Mouse (Mus musculus): Measurements from ENCODE around the gene Zfp607a.

DNA sequence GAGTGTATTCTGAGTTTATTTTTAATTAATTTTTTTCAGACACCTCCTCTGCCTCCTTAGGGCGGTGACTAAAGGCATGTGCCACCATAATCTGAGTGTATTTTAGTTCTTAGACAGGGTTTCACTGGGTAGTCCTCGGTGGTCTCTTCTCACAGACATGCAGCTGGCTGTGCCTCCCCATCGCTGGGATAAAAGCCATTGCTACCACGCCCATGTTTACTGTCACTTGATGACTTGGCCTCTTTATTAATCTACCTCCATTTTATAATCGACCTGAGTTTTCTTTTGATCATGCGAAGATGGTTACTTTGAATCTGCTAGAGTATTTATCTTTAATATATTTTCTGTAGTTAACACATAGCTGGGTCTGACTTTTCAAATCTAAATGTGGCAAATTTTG lies 19.4 kb upstream of the Zfp607a start:
- TF ChIP-seq CTCF (IDR thresholded peaks at IDR 0.05; ENCODE audit: low read depth) (no peak), EP300 (IDR thresholded peaks at IDR 0.05; ENCODE audit: low read depth) (no peak)
